8 mouse cellular contexts compared by ENCODE assay signal in the genomic region with DNA sequence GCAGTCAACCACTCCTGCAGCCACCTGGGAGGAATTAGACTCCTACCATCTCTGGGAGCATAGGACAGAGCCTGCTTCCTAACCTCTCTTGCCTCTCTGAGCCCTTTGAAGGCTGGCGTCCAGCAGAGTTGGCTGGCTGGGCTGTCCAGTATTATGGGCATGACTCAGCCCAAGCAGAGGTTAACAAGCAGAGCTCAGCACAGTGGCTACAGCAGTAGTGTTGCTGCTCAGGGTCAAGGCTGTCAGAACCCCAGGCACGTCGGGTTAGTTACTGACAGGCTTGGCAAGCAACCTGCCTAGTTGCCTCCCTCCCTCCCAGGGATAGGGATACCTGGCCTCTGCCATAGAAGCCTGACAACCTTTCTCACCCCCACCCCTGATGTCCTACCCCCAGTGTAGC. TPM values are rescaled to one million over a fixed set of nuclear protein-coding genes. Genes with fewer than 3 reads are reported as not detected.
DNase-seq lines count a peak whose midpoint lies in the region; ATAC-seq and TF ChIP-seq lines count a peak whose summit lies in the region.

No protein-coding gene starts in this region.

- no peak for TF ChIP-seq RAD21 in MEL (IDR thresholded peaks at IDR 0.05; ENCODE audit: low read depth, low read length)

- WGBS in forebrain, embryonic 13.5 days: 40% methylated on average over 3 of the region's 3 CpGs
- WGBS in forebrain, embryonic 11.5 days: 49% methylated on average over 3 of the region's 3 CpGs
- WGBS in embryonic facial prominence, embryonic 15.5 days: 39% methylated on average over 3 of the region's 3 CpGs
- 51% methylated on average over 3 of the region's 3 CpGs for WGBS in hindbrain, embryonic 15.5 days
- WGBS in lung, embryonic 16.5 days: 28% methylated on average over 3 of the region's 3 CpGs

- H3K4me2 ChIP-seq in forebrain, embryonic 13.5 days: peak overlapping the region; percentile 68
- H3K4me2 ChIP-seq in forebrain, embryonic 11.5 days (ENCODE audit: low read depth, low read length, severe bottlenecking): no peak overlapping the region
- peak overlapping the region; percentile 58 for H3K4me2 ChIP-seq in embryonic facial prominence, embryonic 15.5 days (replicated peaks)
- peak overlapping the region; percentile 24 for H3K4me2 ChIP-seq in hindbrain, embryonic 15.5 days
- H3K4me2 ChIP-seq in lung, embryonic 16.5 days (ENCODE audit: low read depth, low read length): peak overlapping the region; percentile 65

- no peak for TF ChIP-seq EP300 in MEL (IDR thresholded peaks at IDR 0.05; ENCODE audit: low read depth in 1 of 2, low read length in 2 of 2)

- H3K27me3 ChIP-seq in forebrain, embryonic 13.5 days: no peaks in the 10 kb centered on the region
- H3K27me3 ChIP-seq in forebrain, embryonic 11.5 days (ENCODE audit: control insufficient read depth, insufficient read depth, low read length): no peaks in the 10 kb centered on the region; the same call in 1 of the 2 replicates
- no peaks in the 10 kb centered on the region for H3K27me3 ChIP-seq in MEL (ENCODE audit: control insufficient read depth in 1 of 2, insufficient read depth in 2 of 2, low read length in 2 of 2)
- H3K27me3 ChIP-seq in embryonic facial prominence, embryonic 15.5 days: 0 out of 2 replicates have a peak, but pooled peaks cover 3% of the 10 kb centered on the region
- no peaks in the 10 kb centered on the region for H3K27me3 ChIP-seq in hindbrain, embryonic 15.5 days
- no peaks in the 10 kb centered on the region for H3K27me3 ChIP-seq in lung, embryonic 16.5 days (ENCODE audit: control insufficient read depth, insufficient read depth, low read depth, low read length)

- no peaks in the 10 kb centered on the region for H3K36me3 ChIP-seq in forebrain, embryonic 13.5 days (ENCODE audit: poor library complexity, severe bottlenecking)
- no peaks in the 10 kb centered on the region for H3K36me3 ChIP-seq in forebrain, embryonic 11.5 days (ENCODE audit: control insufficient read depth, insufficient read depth, low read length)
- H3K36me3 ChIP-seq in MEL (ENCODE audit: control insufficient read depth in 1 of 2, insufficient read depth in 2 of 2, low read length in 2 of 2): peaks cover 0 to 21% of the 10 kb centered on the region in 2 experiments; a peak in 2 of 4 replicates
- H3K36me3 ChIP-seq in embryonic facial prominence, embryonic 15.5 days: 0 out of 2 replicates have a peak, but pooled peaks cover 6% of the 10 kb centered on the region
- no peaks in the 10 kb centered on the region for H3K36me3 ChIP-seq in hindbrain, embryonic 15.5 days
- 0 out of 2 replicates have a peak, but pooled peaks cover 6% of the 10 kb centered on the region for H3K36me3 ChIP-seq in lung, embryonic 16.5 days (ENCODE audit: control insufficient read depth, insufficient read depth, low read length)

- H3K9ac ChIP-seq in forebrain, embryonic 13.5 days: no peak overlapping the region
- no peak overlapping the region for H3K9ac ChIP-seq in forebrain, embryonic 11.5 days (ENCODE audit: low read length)
- peak overlapping the region; percentile 22 for H3K9ac ChIP-seq in MEL (ENCODE audit: control insufficient read depth, low read depth, low read length, poor library complexity, severe bottlenecking)
- H3K9ac ChIP-seq in embryonic facial prominence, embryonic 15.5 days: no peak overlapping the region
- no peak overlapping the region for H3K9ac ChIP-seq in hindbrain, embryonic 15.5 days
- peak overlapping the region; percentile 71 for H3K9ac ChIP-seq in lung, embryonic 16.5 days (ENCODE audit: low read length)

- peaks cover 37% of the 10 kb centered on the region for H3K4me1 ChIP-seq in forebrain, embryonic 13.5 days
- peaks cover 2% of the 10 kb centered on the region; the same call in 1 of the 2 replicates for H3K4me1 ChIP-seq in forebrain, embryonic 11.5 days (replicated peaks; ENCODE audit: control insufficient read depth, insufficient read depth, low read length)
- H3K4me1 ChIP-seq in MEL (ENCODE audit: control insufficient read depth in 1 of 2, insufficient read depth in 2 of 2, low read length in 2 of 2): peaks cover 4 to 25% of the 10 kb centered on the region in 2 experiments
- peaks cover 32% of the 10 kb centered on the region for H3K4me1 ChIP-seq in embryonic facial prominence, embryonic 15.5 days
- H3K4me1 ChIP-seq in hindbrain, embryonic 15.5 days (replicated peaks): peaks cover 29% of the 10 kb centered on the region
- peaks cover 17% of the 10 kb centered on the region for H3K4me1 ChIP-seq in lung, embryonic 16.5 days (replicated peaks; ENCODE audit: control insufficient read depth, insufficient read depth, low read length)

- no peak for ATAC-seq in forebrain, embryonic 13.5 days
- no peak for ATAC-seq in forebrain, embryonic 11.5 days (replicated peaks; ENCODE audit: low FRiP score)
- no peak for ATAC-seq in embryonic facial prominence, embryonic 15.5 days (ENCODE audit: insufficient number of reproducible peaks, low FRiP score, low TSS enrichment, low read depth)
- no peak for ATAC-seq in hindbrain, embryonic 15.5 days (ENCODE audit: low FRiP score, low read depth)
- ATAC-seq in lung, embryonic 16.5 days (ENCODE audit: low read depth): no peak
- no peak for ATAC-seq in megakaryocyte progenitor cell, adult 5-6 weeks (replicated peaks; ENCODE audit: poor library complexity)

- no peak for DNase-seq in forebrain, embryonic 11.5 days (ENCODE audit: low spot score)
- no peak for DNase-seq in MEL (ENCODE audit: low read depth, low spot score)
- DNase-seq in c-Kit-positive CD71-positive TER-119-positive erythroid progenitor cells, embryonic 14.5 days (ENCODE audit: low spot score): no peak

- H3K27ac ChIP-seq in forebrain, embryonic 13.5 days: no peak overlapping the region
- no peak overlapping the region for H3K27ac ChIP-seq in forebrain, embryonic 11.5 days (ENCODE audit: low read depth, low read length)
- H3K27ac ChIP-seq in MEL (ENCODE audit: control insufficient read depth, low read depth, low read length): no peak overlapping the region
- peak overlapping the region; percentile 39 for H3K27ac ChIP-seq in embryonic facial prominence, embryonic 15.5 days (replicated peaks)
- no peak overlapping the region for H3K27ac ChIP-seq in hindbrain, embryonic 15.5 days (replicated peaks)
- peak overlapping the region; percentile 88 for H3K27ac ChIP-seq in lung, embryonic 16.5 days (ENCODE audit: low read length)

- no peak for TF ChIP-seq CTCF in MEL (IDR thresholded peaks at IDR 0.05 in 2 of 3, conservative IDR thresholded peaks at IDR 0.05 in 1 of 3; ENCODE audit: control insufficient read depth in 1 of 3, insufficient read depth in 1 of 3, low read depth in 2 of 3, low read length in 3 of 3, poor library complexity in 1 of 3, severe bottlenecking in 1 of 3)

- TF ChIP-seq POLR2A in MEL (IDR thresholded peaks at IDR 0.05; ENCODE audit: control insufficient read depth in 1 of 2, insufficient read depth in 1 of 2, low read depth in 1 of 2, low read length in 2 of 2, poor library complexity in 1 of 2): no peak

- peaks cover 30% of the 10 kb centered on the region for H3K79me2 ChIP-seq in MEL (ENCODE audit: control insufficient read depth, insufficient read depth, low read length, poor library complexity)

- H3K9me3 ChIP-seq in forebrain, embryonic 13.5 days (replicated peaks): no peaks in the 10 kb centered on the region
- no peaks in the 10 kb centered on the region for H3K9me3 ChIP-seq in forebrain, embryonic 11.5 days (ENCODE audit: control insufficient read depth, low read length)
- H3K9me3 ChIP-seq in MEL (replicated peaks; ENCODE audit: insufficient read depth, low read length): no peaks in the 10 kb centered on the region
- no peaks in the 10 kb centered on the region for H3K9me3 ChIP-seq in embryonic facial prominence, embryonic 15.5 days (replicated peaks)
- no peaks in the 10 kb centered on the region for H3K9me3 ChIP-seq in hindbrain, embryonic 15.5 days
- H3K9me3 ChIP-seq in lung, embryonic 16.5 days (ENCODE audit: control insufficient read depth, low read length): no peaks in the 10 kb centered on the region

- H3K4me3 ChIP-seq in forebrain, embryonic 13.5 days: no peak overlapping the region
- no peak overlapping the region for H3K4me3 ChIP-seq in forebrain, embryonic 11.5 days (ENCODE audit: low read depth, low read length)
- peak overlapping the region; percentile 55 to 83; a peak in 3 of 4 replicates for H3K4me3 ChIP-seq in MEL (ENCODE audit: control insufficient read depth in 1 of 2, insufficient read depth in 1 of 2, low read depth in 2 of 2, low read length in 2 of 2)
- H3K4me3 ChIP-seq in embryonic facial prominence, embryonic 15.5 days (replicated peaks): no peak overlapping the region
- no peak overlapping the region for H3K4me3 ChIP-seq in hindbrain, embryonic 15.5 days
- peak overlapping the region; percentile 67 for H3K4me3 ChIP-seq in lung, embryonic 16.5 days (ENCODE audit: low read length)

RNA-seq across cellular contexts. Expression of a gene that starts 1.9 kb away (rescaled TPM):
- 9.6 and 9.7 TPM in 2 replicates for polyA plus RNA-seq in forebrain, embryonic 13.5 days (2015; fragmentation: Nextera tagmentation; extraction: Ambion mirVana)
- 8.9 and 10.7 TPM in 2 replicates for polyA plus RNA-seq in forebrain, embryonic 11.5 days (2014; fragmentation: Nextera tagmentation; extraction: Ambion mirVana)
- total RNA-seq in MEL (2012; rRNA removed): 4.8 and 5.4 TPM in 2 replicates
- 10 to 100 TPM in 1 of 2 experiments, not detected in 1; 17.3 TPM for polyA plus RNA-seq in MEL (2012; ENCODE audit: insufficient read depth in 1 of 2, insufficient read length in 2 of 2, low read depth in 1 of 2, low replicate concordance in 2 of 2, missing spikeins in 1 of 2)
- polyA plus RNA-seq in embryonic facial prominence, embryonic 15.5 days (2015; fragmentation: Nextera tagmentation; extraction: Ambion mirVana): 19.4 and 20.2 TPM in 2 replicates
- polyA plus RNA-seq in hindbrain, embryonic 15.5 days (2015; fragmentation: Nextera tagmentation; extraction: Ambion mirVana): 12.9 and 13.9 TPM in 2 replicates
- polyA plus RNA-seq in lung, embryonic 16.5 days (2015; fragmentation: Nextera tagmentation; extraction: Ambion mirVana): 27.9 and 29.5 TPM in 2 replicates
- 34.7 and 37.8 TPM in 2 replicates for total RNA-seq in megakaryocyte progenitor cell, adult 5-6 weeks (2015)
- 13.6 and 19.4 TPM in 2 replicates for total RNA-seq in megakaryocyte progenitor cell, adult 5-6 weeks (2017)

RNA-seq across cellular contexts. Expression of a gene that starts 2.3 kb away (rescaled TPM):
- 111 and 115 TPM in 2 replicates for polyA plus RNA-seq in forebrain, embryonic 13.5 days (2015; fragmentation: Nextera tagmentation; extraction: Ambion mirVana)
- 128 and 135 TPM in 2 replicates for polyA plus RNA-seq in forebrain, embryonic 11.5 days (2014; fragmentation: Nextera tagmentation; extraction: Ambion mirVana)
- 156 and 164 TPM in 2 replicates for total RNA-seq in MEL (2012; rRNA removed)
- 100 to 1,000 TPM in 1 of 2 experiments, not detected in 1; 214 TPM for polyA plus RNA-seq in MEL (2012; ENCODE audit: insufficient read depth in 1 of 2, insufficient read length in 2 of 2, low read depth in 1 of 2, low replicate concordance in 2 of 2, missing spikeins in 1 of 2)
- 254 and 265 TPM in 2 replicates for polyA plus RNA-seq in embryonic facial prominence, embryonic 15.5 days (2015; fragmentation: Nextera tagmentation; extraction: Ambion mirVana)
- 134 and 137 TPM in 2 replicates for polyA plus RNA-seq in hindbrain, embryonic 15.5 days (2015; fragmentation: Nextera tagmentation; extraction: Ambion mirVana)
- polyA plus RNA-seq in lung, embryonic 16.5 days (2015; fragmentation: Nextera tagmentation; extraction: Ambion mirVana): 301 and 317 TPM in 2 replicates
- total RNA-seq in megakaryocyte progenitor cell, adult 5-6 weeks (2015): 265 and 285 TPM in 2 replicates
- total RNA-seq in megakaryocyte progenitor cell, adult 5-6 weeks (2017): 218 and 226 TPM in 2 replicates

RNA-seq across cellular contexts. Expression of a gene that starts 38.6 kb away (rescaled TPM):
- polyA plus RNA-seq in forebrain, embryonic 13.5 days (2015; fragmentation: Nextera tagmentation; extraction: Ambion mirVana): 0.03 and 0.10 TPM in 2 replicates
- polyA plus RNA-seq in forebrain, embryonic 11.5 days (2014; fragmentation: Nextera tagmentation; extraction: Ambion mirVana): 0.07 and 0.11 TPM in 2 replicates
- not detected in 2 replicates for total RNA-seq in MEL (2012; rRNA removed)
- under 1 TPM in 1 of 2 experiments, not detected in 1; 0.10 TPM for polyA plus RNA-seq in MEL (2012; ENCODE audit: insufficient read depth in 1 of 2, insufficient read length in 2 of 2, low read depth in 1 of 2, low replicate concordance in 2 of 2, missing spikeins in 1 of 2)
- polyA plus RNA-seq in embryonic facial prominence, embryonic 15.5 days (2015; fragmentation: Nextera tagmentation; extraction: Ambion mirVana): 1.1 and 1.6 TPM in 2 replicates
- 0.79 and 1.1 TPM in 2 replicates for polyA plus RNA-seq in hindbrain, embryonic 15.5 days (2015; fragmentation: Nextera tagmentation; extraction: Ambion mirVana)
- polyA plus RNA-seq in lung, embryonic 16.5 days (2015; fragmentation: Nextera tagmentation; extraction: Ambion mirVana): 0.35 and 0.52 TPM in 2 replicates
- total RNA-seq in megakaryocyte progenitor cell, adult 5-6 weeks (2015): not detected in 2 replicates
- total RNA-seq in megakaryocyte progenitor cell, adult 5-6 weeks (2017): 0.50 TPM in 1 of 2 replicates, not detected in the other

RNA-seq across cellular contexts. Expression of a gene that starts 45.3 kb away (rescaled TPM):
- 6.2 and 6.4 TPM in 2 replicates for polyA plus RNA-seq in forebrain, embryonic 13.5 days (2015; fragmentation: Nextera tagmentation; extraction: Ambion mirVana)
- polyA plus RNA-seq in forebrain, embryonic 11.5 days (2014; fragmentation: Nextera tagmentation; extraction: Ambion mirVana): 7.5 and 9.0 TPM in 2 replicates
- total RNA-seq in MEL (2012; rRNA removed): 4.9 and 5.4 TPM in 2 replicates
- polyA plus RNA-seq in MEL (2012; ENCODE audit: insufficient read depth in 1 of 2, insufficient read length in 2 of 2, low read depth in 1 of 2, low replicate concordance in 2 of 2, missing spikeins in 1 of 2): 10 to 100 TPM in 1 of 2 experiments, not detected in 1; 11.9 TPM
- 8.9 and 9.7 TPM in 2 replicates for polyA plus RNA-seq in embryonic facial prominence, embryonic 15.5 days (2015; fragmentation: Nextera tagmentation; extraction: Ambion mirVana)
- 6.7 and 7.0 TPM in 2 replicates for polyA plus RNA-seq in hindbrain, embryonic 15.5 days (2015; fragmentation: Nextera tagmentation; extraction: Ambion mirVana)
- polyA plus RNA-seq in lung, embryonic 16.5 days (2015; fragmentation: Nextera tagmentation; extraction: Ambion mirVana): 5.2 and 5.6 TPM in 2 replicates
- total RNA-seq in megakaryocyte progenitor cell, adult 5-6 weeks (2015): 0.07 and 0.61 TPM in 2 replicates
- total RNA-seq in megakaryocyte progenitor cell, adult 5-6 weeks (2017): 0.04 TPM in 1 of 2 replicates, not detected in the other

RNA-seq across cellular contexts. Expression of a gene that starts 55.9 kb away (rescaled TPM):
- polyA plus RNA-seq in forebrain, embryonic 13.5 days (2015; fragmentation: Nextera tagmentation; extraction: Ambion mirVana): 1.7 and 1.8 TPM in 2 replicates
- 1.1 and 1.8 TPM in 2 replicates for polyA plus RNA-seq in forebrain, embryonic 11.5 days (2014; fragmentation: Nextera tagmentation; extraction: Ambion mirVana)
- total RNA-seq in MEL (2012; rRNA removed): 0.20 and 0.31 TPM in 2 replicates
- under 1 TPM in 1 of 2 experiments, not detected in 1; 0.17 TPM for polyA plus RNA-seq in MEL (2012; ENCODE audit: insufficient read depth in 1 of 2, insufficient read length in 2 of 2, low read depth in 1 of 2, low replicate concordance in 2 of 2, missing spikeins in 1 of 2)
- polyA plus RNA-seq in embryonic facial prominence, embryonic 15.5 days (2015; fragmentation: Nextera tagmentation; extraction: Ambion mirVana): 35.3 and 49.9 TPM in 2 replicates
- 1.4 and 1.9 TPM in 2 replicates for polyA plus RNA-seq in hindbrain, embryonic 15.5 days (2015; fragmentation: Nextera tagmentation; extraction: Ambion mirVana)
- polyA plus RNA-seq in lung, embryonic 16.5 days (2015; fragmentation: Nextera tagmentation; extraction: Ambion mirVana): 5.0 and 7.4 TPM in 2 replicates
- total RNA-seq in megakaryocyte progenitor cell, adult 5-6 weeks (2015): not detected in 2 replicates
- total RNA-seq in megakaryocyte progenitor cell, adult 5-6 weeks (2017): 0.20 TPM in 1 of 2 replicates, not detected in the other

Comparison
In these comparisons a context has a peak if more than half of its experiments do, and no peak if none do; other contexts are left out.
1. H3K27ac ChIP-seq: peak in embryonic facial prominence, embryonic 15.5 days (single experiment) and lung, embryonic 16.5 days (single experiment); none in forebrain, embryonic 13.5 days (single experiment), forebrain, embryonic 11.5 days (single experiment), MEL (single experiment) and hindbrain, embryonic 15.5 days (single experiment).
2. H3K4me3 ChIP-seq: peak in MEL (2 of 2) and lung, embryonic 16.5 days (single experiment); none in forebrain, embryonic 13.5 days (single experiment), forebrain, embryonic 11.5 days (single experiment), embryonic facial prominence, embryonic 15.5 days (single experiment) and hindbrain, embryonic 15.5 days (single experiment).
3. H3K9ac ChIP-seq: peak in MEL (single experiment) and lung, embryonic 16.5 days (single experiment); none in forebrain, embryonic 13.5 days (single experiment), forebrain, embryonic 11.5 days (single experiment), embryonic facial prominence, embryonic 15.5 days (single experiment) and hindbrain, embryonic 15.5 days (single experiment).